Mouse (Mus musculus) urinary bladder, adult 2 months (tissue): Measurements from ENCODE around the gene Slc6a13. TPM values are rescaled to one million over a fixed set of nuclear protein-coding genes. Genes with fewer than 3 reads are reported as not detected.

ENCODE experiments used
- DNase-seq: peaks from one replicate; pipeline ENCODE4 v3.0.0; 2022; ENCODE audit warnings: low spot score
- polyA plus RNA-seq: library from polyadenylated mRNA; depleted of rRNA; stranded (reverse); fragments of >200 nt; gene quantifications from 2 replicates; pipeline ENCODE4 v1.2.3, GENCODE M21; 2012; rRNA removed

Gene Slc6a13
- polyA plus RNA-seq, 1 experiment = 1.2 TPM

DNA sequence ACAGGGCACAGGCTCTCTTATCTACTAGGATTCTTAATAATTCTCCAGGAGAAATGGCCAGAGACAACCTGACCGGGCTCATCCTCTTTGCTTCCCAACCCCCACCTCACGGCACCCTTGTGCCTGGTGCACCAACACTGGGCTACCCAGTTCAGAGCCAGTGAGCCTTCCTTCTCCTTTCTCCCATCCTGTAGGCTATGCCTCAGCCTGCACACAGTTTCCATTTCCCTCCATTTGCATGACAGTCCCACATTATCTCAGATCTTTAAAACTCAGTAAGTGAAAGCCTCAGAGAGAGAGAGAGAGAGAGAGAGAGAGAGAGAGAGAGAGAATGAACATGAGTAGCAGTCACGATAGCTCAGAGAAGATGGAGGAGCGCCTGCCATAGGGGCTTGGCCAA is 78.2 kb downstream of the Slc6a13 start:
- DNase-seq = no peak

DNA sequence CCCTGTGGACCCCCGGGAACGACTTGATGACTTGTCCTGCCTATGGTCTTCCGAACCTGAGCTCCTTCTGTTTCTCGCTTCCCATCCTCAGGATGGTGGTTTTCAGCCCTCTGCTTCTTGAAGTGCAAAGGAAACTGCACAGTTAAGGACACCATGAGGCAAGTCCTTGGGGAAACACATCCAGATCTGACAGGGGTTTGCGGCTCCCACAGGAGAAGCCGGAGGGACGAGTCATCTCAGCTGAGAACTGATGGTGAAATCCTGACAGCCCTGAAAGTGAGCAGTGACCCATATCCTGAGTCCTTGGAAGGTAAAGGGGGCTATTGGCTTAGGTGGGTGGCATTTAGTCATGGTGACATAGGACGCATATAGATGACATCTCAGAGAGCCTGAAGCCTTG is 80.5 kb downstream of the Slc6a13 start:
- no peak for DNase-seq

- DNase-seq = no peak
Measured at GRCm38 (mm10) chr6:121382071-121382470, 82.0 kb downstream of the Slc6a13 start.

GRCm38 (mm10) chr6:121385397-121385796 is 85.4 kb downstream of the Slc6a13 start:
- DNase-seq = no peak

Other genes with a start within 250 kb of the Slc6a13 start
- gene Mical3, start 169.2 kb upstream of the Slc6a13 start, polyA plus RNA-seq = 34.0 and 63.0 TPM in 2 replicates
- 14.7 and 17.2 TPM in 2 replicates for gene Pex26, start 116.6 kb upstream of the Slc6a13 start, polyA plus RNA-seq
- gene Tuba8, start 89.5 kb upstream of the Slc6a13 start, polyA plus RNA-seq = 2.7 and 5.0 TPM in 2 replicates
- 17.6 and 21.6 TPM in 2 replicates for gene Usp18, start 54.3 kb upstream of the Slc6a13 start, polyA plus RNA-seq
- gene Slc6a12, start 42.8 kb downstream of the Slc6a13 start, polyA plus RNA-seq = 0.12 and 0.25 TPM in 2 replicates
- 0.06 and 0.09 TPM in 2 replicates for gene Iqsec3, start 173.5 kb downstream of the Slc6a13 start, polyA plus RNA-seq